Mouse (Mus musculus): ENCODE results near the gene Bud23.

- TF ChIP-seq CTCF (IDR thresholded peaks at IDR 0.05; ENCODE audit: low read depth) = no peak
- TF ChIP-seq EP300 (IDR thresholded peaks at IDR 0.05; ENCODE audit: low read depth) = no peak
Measured at GRCm38 (mm10) chr5:135109976-135110375, 45.2 kb upstream of the Bud23 start.
